Mouse (Mus musculus) small intestine, adult 2 months (tissue): ENCODE measurements at regions not wholly inside any gene's neighbourhood (a gene's known extent, or its start where the extent isn't known, plus 50 kb on each side); places are given as distances from the start of the nearest gene placed in this dataset.

Experiments used
- CTCF ChIP-seq: fragments of 200-500 bp; IDR thresholded peaks from 2 replicates; pipeline ENCODE4 v1.5.1; 2012; ENCODE audit warnings: low read depth, mild to moderate bottlenecking, control low read depth, inconsistent platforms, low read length, moderate library complexity, mixed read lengths; ENCODE audit not compliant: insufficient replicate concordance, insufficient read length; ENCODE audit errors: extremely low read depth
- POLR2A ChIP-seq: fragments of 200-500 bp; IDR thresholded peaks from 2 replicates; pipeline ENCODE4 v1.6.1; 2012; ENCODE audit warnings: low read depth, mild to moderate bottlenecking, control low read depth, inconsistent platforms, low read length, moderate library complexity

DNA sequence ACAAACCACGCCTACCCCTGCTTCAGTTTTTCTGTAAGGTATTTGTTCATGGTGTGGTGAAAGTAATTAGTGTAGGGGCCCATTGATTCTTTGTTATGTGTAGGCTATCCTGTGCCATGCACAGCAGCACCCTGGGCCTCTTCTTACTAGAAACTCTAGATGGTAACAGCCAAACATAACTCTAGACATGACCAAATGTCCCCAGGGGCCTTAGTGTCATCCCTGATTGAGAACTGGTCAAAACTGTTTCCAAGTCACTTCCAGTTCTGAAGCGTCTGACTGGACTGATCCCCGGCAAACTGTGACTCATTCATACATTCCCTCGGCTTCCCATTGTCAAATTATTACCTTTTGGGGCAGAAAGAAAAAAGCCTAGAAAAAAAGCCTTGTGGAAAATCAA lies 174.7 kb downstream of the Clic5 start:
- TF ChIP-seq CTCF = no peak
- TF ChIP-seq POLR2A = no peak
